Mouse (Mus musculus) bone marrow macrophage, adult 2 months (primary cell): ENCODE data around the gene Crk.

ENCODE experiments used
- CTCF ChIP-seq: IDR thresholded peaks from 2 replicates; pipeline ENCODE4 v1.5.1; 2012; ENCODE audit warnings: low read depth, mild to moderate bottlenecking, low read length, moderate library complexity
- POLR2A ChIP-seq: IDR thresholded peaks from 2 replicates; pipeline ENCODE4 v1.6.1; 2012; ENCODE audit warnings: mild to moderate bottlenecking, low read depth, low read length, borderline replicate concordance

DNA sequence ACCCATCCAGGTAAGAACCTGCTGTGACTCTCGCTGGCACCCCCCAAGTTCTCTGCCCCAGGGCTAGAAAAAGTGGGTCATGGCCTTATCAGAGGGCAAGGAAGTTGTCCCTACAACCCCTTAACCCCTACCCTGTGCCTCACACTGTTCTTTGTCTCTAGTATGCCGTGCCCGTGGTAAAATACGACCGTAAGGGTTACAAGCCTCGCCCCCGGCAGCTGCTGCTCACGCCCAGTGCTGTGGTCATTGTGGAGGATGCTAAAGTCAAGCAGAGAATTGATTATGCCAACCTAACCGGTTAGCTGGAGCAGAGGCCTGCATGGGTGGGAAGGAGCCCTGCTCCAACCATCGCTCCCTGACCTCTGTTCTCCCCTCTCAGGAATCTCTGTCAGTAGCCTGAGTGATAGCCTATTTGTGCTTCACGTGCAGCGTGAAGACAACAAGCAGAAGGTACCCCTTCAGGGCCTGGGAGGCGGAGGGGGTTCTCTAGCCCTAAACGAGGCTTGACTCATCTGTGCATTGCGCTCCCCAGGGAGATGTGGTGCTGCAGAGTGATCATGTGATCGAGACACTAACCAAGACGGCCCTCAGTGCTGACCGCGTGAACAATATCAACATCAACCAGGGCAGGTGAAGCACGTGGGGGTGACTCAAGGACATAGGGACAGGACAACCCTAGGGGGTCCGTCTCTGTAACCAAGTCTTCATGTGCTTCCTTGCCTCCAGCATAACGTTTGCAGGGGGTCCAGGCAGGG, 7.5 kb upstream of the Crk start:
- no peak for TF ChIP-seq POLR2A
- TF ChIP-seq CTCF: no peak
